Mouse (Mus musculus) brown adipose tissue, adult 24 weeks (tissue): ENCODE measurements around the gene Dpp3. TPM values are rescaled to one million over a fixed set of nuclear protein-coding genes. Genes with fewer than 3 reads are reported as not detected.
"Not testable (repeated sequence)": the region's sequence is repeated elsewhere in the genome, so short reads cannot be mapped to it uniquely, and the experiment has no call there.

ENCODE experiments used
- H3K27ac ChIP-seq: fragments of 200-500 bp; replicated peaks from 2 replicates; pipeline ENCODE4 v1.5.1; 2012; ENCODE audit warnings: low read depth, mild to moderate bottlenecking, low read length
- H3K4me1 ChIP-seq: fragments of 200-500 bp; 2 replicates; pipeline ENCODE4 v1.6.1; 2012; ENCODE audit warnings: low read length, mixed read lengths; ENCODE audit not compliant: control insufficient read depth, insufficient read depth, insufficient read length
- H3K4me3 ChIP-seq: fragments of 200-500 bp; 2 replicates; pipeline ENCODE4 v1.5.1; 2012; ENCODE audit warnings: low read depth, mild to moderate bottlenecking, low read length, moderate library complexity; ENCODE audit not compliant: insufficient read depth
- polyA plus RNA-seq: library from polyadenylated mRNA; stranded (reverse); fragments of >200 nt; gene quantifications from 2 replicates; pipeline ENCODE4 v1.2.4, GENCODE M21; 2012; ENCODE audit not compliant: missing spikeins, insufficient read depth, insufficient read length

Dpp3 gene
- polyA plus RNA-seq, 1 experiment = 16.9 TPM

DNA sequence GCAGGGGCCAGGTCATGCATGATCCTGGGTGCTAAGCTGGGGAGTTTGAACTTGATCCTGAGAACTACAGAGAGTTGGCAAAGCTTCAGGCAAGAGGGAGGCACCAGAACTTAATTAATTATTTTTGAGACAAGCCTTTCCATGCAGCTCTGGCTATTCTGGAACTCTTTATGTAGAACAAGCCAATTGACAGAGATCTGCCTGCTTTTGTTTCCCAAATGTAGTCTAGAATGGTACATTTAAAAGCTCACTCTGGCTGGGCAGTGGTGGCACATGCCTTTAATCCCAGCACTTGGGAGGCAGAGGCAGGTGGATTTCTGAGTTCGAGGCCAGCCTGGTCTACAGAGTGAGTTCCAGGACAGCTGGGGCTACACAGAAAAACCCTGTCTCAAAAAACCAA is 53.5 kb downstream of the Dpp3 start:
- H3K27ac ChIP-seq, H3K4me3 ChIP-seq, H3K4me1 ChIP-seq: not testable (repeated sequence)

DNA sequence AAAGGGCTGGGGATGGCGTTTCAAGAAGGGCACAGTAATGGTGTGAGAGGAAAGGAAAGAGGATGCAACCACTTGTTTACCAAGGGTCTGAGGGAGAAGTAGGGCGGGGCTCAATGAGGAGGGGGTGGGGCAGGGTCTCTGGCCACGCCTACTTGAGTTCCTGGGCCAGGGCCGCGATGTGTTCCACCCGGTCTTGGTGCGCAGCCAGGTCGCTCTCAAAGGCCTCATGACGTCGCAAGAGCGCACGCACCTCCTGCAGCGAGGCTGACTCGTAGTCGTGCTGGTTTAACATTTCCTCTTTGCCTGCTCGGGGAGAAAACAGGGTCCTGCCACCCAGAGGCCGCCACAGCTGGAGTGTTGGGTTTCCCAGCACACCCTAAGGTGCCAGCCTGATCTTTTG is 62.9 kb downstream of the Dpp3 start:
- Histone ChIP-seq H3K27ac (no peak overlapping the region), H3K4me1 (no peaks in the 10 kb centered on the region), H3K4me3 (no peak overlapping the region)

DNA sequence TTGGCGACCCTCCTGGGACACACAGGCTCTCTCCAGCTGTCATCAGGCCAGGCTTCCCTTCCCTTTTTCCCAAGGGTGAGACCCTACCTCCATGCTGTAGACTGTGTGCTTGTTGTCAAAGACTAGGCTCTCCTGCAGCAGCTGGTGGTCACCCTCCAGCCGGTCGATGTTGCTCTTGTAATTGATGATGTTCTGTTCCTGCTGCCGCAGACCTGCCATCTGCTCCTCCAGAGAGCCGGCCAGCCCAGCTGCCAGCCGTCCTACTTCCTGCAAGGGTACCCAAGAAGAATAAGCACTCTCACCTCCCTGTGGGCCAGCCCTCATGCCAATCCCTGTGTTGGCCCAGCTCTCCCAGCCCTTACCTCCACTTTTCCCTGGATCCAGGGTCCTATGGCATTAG is 65.0 kb downstream of the Dpp3 start:
- H3K4me1 ChIP-seq = no peaks in the 10 kb centered on the region
- H3K4me3 ChIP-seq = no peak overlapping the region
- no peak overlapping the region for H3K27ac ChIP-seq

GRCm38 (mm10) chr19:4859081-4859480 is 69.0 kb downstream of the Dpp3 start:
- no peak overlapping the region for H3K27ac ChIP-seq
- H3K4me3 ChIP-seq = no peak overlapping the region
- peaks cover 5% of the 10 kb centered on the region; the same call in 1 of the 2 replicates for H3K4me1 ChIP-seq

Other genes with a start within 250 kb of the Dpp3 start
- gene Gm960, start 229.6 kb downstream of the Dpp3 start, polyA plus RNA-seq = not detected in 2 replicates
- 0.13 TPM in 1 of 2 replicates, not detected in the other for gene Sptbn2, start 217.1 kb downstream of the Dpp3 start, polyA plus RNA-seq
- 4.7 and 5.8 TPM in 2 replicates for gene Rbm4b, start 171.8 kb downstream of the Dpp3 start, polyA plus RNA-seq
- 7.7 and 13.3 TPM in 2 replicates for gene Rbm4, start 134.4 kb downstream of the Dpp3 start, polyA plus RNA-seq
- gene Gm21992, start 116.7 kb downstream of the Dpp3 start, polyA plus RNA-seq = 12.6 and 14.8 TPM in 2 replicates
- gene Rbm14, start 116.7 kb downstream of the Dpp3 start, polyA plus RNA-seq = 6.9 and 15.0 TPM in 2 replicates
- 64.9 and 78.0 TPM in 2 replicates for gene Ccs, start 89.0 kb downstream of the Dpp3 start, polyA plus RNA-seq
- gene Ccdc87, start 88.9 kb downstream of the Dpp3 start, polyA plus RNA-seq = not detected in 2 replicates
- gene Ctsf, start 73.2 kb downstream of the Dpp3 start, polyA plus RNA-seq = 27.9 and 36.5 TPM in 2 replicates
- 27.2 and 56.0 TPM in 2 replicates for gene Actn3, start 50.4 kb downstream of the Dpp3 start, polyA plus RNA-seq
- 5.0 and 7.2 TPM in 2 replicates for gene Zdhhc24, start 49.6 kb downstream of the Dpp3 start, polyA plus RNA-seq
- 1.7 and 2.6 TPM in 2 replicates for gene Bbs1, start 21.7 kb downstream of the Dpp3 start, polyA plus RNA-seq
- gene Peli3, start 14.8 kb upstream of the Dpp3 start, polyA plus RNA-seq = 1.4 and 3.8 TPM in 2 replicates
- 167 and 174 TPM in 2 replicates for gene Mrpl11, start 33.9 kb upstream of the Dpp3 start, polyA plus RNA-seq
- gene Npas4, start 62.0 kb upstream of the Dpp3 start, polyA plus RNA-seq = not detected in 2 replicates
- gene Slc29a2, start 95.6 kb upstream of the Dpp3 start, polyA plus RNA-seq = 0.71 and 1.9 TPM in 2 replicates
- gene B4gat1, start 110.5 kb upstream of the Dpp3 start, polyA plus RNA-seq = 9.3 and 10.3 TPM in 2 replicates
- 2.0 and 3.8 TPM in 2 replicates for gene AC124502.3, start 110.6 kb upstream of the Dpp3 start, polyA plus RNA-seq
- gene Brms1, start 113.1 kb upstream of the Dpp3 start, polyA plus RNA-seq = 9.8 and 15.1 TPM in 2 replicates
- gene Rin1, start 122.2 kb upstream of the Dpp3 start, polyA plus RNA-seq = not detected in 2 replicates
- gene Cd248, start 139.8 kb upstream of the Dpp3 start, polyA plus RNA-seq = 10.7 and 24.4 TPM in 2 replicates
- not detected in 2 replicates for gene Tmem151a, start 157.2 kb upstream of the Dpp3 start, polyA plus RNA-seq
- gene Yif1a, start 160.3 kb upstream of the Dpp3 start, polyA plus RNA-seq = 82.3 and 91.5 TPM in 2 replicates
- gene Cnih2, start 170.2 kb upstream of the Dpp3 start, polyA plus RNA-seq = not detected in 2 replicates
- gene Rab1b, start 178.8 kb upstream of the Dpp3 start, polyA plus RNA-seq = 144 and 184 TPM in 2 replicates
- 17.3 and 20.3 TPM in 2 replicates for gene Klc2, start 190.3 kb upstream of the Dpp3 start, polyA plus RNA-seq